Mouse (Mus musculus): ENCODE measurements around the gene Ifnlr1.
A peak's percentile ranks its signal among the peaks of the same experiment; 100 is the strongest.
"Not testable (repeated sequence)": the region's sequence is repeated elsewhere in the genome, so short reads cannot be mapped to it uniquely, and the experiment has no call there.

Ifnlr1 gene

DNA sequence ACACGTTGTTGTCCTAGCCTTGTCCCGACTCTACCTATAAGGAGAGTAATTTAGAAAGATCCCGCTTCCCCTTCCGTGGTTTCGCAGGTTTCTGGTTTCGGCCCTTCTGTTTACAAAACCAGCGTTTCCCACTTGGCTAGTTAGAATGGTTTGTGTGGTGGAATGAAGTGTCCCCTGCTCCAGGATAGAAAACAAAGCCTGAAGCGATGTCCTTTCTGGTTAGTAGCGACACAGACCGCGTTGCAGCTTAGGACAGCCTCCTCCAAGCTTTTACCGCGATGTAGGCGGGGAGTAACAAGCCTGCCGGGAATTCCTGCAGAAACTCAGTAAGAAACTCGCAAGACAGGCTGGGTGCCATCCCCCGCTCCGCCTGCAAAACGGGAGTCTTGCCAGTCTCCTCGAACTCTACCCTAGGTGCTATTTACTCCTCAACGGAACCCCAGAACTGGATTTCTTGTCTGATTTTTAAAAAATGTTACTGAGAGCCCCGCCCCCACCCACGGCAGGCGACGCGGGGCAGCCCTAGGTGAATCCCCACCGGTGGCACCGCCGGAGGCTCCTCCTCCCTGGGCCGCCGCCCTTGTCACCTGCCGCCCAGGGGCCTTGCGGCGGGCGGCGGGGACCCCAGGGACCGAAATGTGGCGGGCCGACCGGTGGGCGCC, at the start of gene Ifnlr1:
Ifnlr1 (plus strand) TSS at position 382 of the 662 bp plus-strand sequence.
- peak; percentile 70 for DNase-seq

- DNase-seq: not testable (repeated sequence)
Observed at GRCm38 (mm10) chr4:135641302-135642079, 44.6 kb upstream of the Ifnlr1 start.

GRCm38 (mm10) chr4:135645022-135645637, 41.0 kb upstream of the Ifnlr1 start:
- no peak for DNase-seq

- DNase-seq: no peak
Observed at GRCm38 (mm10) chr4:135652966-135653607, 33.0 kb upstream of the Ifnlr1 start.

- no peak for DNase-seq
Observed at GRCm38 (mm10) chr4:135653956-135654355, 32.1 kb upstream of the Ifnlr1 start.

DNA sequence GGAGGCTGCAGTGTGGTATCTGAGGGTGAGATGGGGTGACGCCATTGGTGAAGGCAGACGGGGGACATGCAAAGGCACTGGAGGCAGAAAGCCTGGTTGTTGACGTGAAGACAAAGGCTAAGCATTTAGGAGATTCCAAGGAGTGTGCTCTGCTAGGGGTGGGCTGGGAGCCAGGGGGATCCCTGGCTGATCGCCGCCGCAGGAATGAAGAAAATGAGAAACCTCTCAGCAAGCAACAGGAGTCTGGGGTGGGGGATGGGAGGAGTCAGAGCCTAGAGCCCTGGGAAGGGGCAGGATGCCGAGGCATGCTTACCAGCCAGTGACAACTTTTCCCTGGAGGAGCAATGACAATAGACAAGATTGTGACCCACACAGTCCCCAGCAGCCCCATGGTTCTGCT, 30.6 kb upstream of the Ifnlr1 start:
- no peak for DNase-seq

- DNase-seq: no peak
Observed at GRCm38 (mm10) chr4:135656094-135656589, 29.9 kb upstream of the Ifnlr1 start.

DNA sequence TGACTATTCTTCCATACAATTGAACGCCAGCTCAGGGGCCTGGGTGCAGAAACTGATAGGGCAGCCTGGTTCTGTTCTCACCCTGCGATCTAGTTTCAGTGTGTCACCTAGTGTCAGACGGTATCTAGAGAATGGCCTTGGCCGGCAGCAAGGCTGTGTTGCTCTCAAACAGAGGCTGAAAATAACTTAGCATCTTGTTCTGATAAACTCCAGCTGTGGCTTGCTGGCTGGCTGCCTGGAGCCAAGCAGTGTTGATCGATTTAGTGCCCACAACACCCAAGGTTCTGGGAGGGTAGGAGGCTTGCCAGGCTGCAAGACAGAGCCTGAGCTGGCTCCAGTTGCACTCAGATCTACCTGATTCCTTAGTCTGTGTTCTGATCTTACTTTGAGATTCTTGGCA, 27.6 kb upstream of the Ifnlr1 start:
- no peak for DNase-seq

GRCm38 (mm10) chr4:135658899-135659298, 27.2 kb upstream of the Ifnlr1 start:
- no peak for DNase-seq

DNA sequence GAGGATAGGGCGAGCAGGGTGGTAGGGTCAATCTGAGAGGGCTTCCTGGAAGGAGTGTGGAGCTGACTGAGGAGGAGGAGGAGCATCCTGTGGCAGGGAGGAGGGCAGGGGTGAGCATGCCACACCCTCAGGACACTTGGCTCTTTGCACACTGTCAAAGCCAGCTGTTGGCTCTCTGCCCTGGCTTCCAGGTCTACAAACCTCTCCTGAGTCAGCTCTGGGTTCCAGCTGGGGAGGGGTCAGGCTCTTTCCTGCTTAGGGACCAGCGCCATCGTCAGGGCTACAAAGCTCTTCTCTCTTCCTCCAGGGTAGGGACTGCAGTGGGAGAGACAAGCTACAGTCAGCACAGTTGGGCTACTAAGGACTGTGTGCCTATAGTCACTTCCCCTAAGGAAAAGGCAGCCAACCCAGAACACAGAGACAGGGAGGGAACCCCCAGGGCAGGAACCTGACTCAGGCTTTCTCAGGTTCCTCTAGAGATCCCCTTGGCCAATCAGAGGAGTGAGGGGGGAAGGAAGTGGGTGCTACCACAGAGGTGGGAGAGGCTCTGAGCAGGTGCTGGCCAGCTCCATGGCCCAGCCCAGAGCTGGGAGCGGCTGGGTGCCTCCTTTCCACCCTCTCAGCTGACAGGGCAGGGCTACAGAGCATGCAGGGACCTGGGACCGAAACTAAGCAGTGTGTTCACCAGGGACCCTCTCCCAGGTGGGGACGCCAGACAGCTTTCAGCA, 24.8 kb upstream of the Ifnlr1 start:
- no peak for DNase-seq

DNA sequence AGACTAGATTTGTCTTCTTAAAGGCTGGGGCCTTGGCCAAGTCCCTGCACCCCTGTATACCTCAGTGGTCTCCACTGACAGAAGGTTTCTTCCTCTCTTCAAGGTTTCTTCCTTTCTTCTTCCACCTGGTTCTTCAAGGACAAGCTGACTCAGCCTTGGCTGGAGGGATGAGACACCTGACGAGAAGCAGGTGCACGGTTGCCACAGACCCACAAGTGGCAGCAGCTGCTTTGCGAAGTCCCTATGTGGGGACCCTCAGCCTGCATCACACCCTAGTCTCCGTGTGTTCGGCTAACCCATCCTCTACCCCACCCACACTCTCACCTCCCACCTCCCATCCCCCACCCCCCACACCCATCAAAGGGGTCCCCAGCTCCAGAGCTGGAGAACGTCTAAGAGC, 24.1 kb upstream of the Ifnlr1 start:
- DNase-seq: no peak

- no peak for DNase-seq
Observed at GRCm38 (mm10) chr4:135664656-135665055, 21.4 kb upstream of the Ifnlr1 start.

- DNase-seq: no peak
Observed at GRCm38 (mm10) chr4:135666192-135666975, 19.7 kb upstream of the Ifnlr1 start.

GRCm38 (mm10) chr4:135667266-135667844, 18.7 kb upstream of the Ifnlr1 start:
- peak; percentile 19 for DNase-seq

DNA sequence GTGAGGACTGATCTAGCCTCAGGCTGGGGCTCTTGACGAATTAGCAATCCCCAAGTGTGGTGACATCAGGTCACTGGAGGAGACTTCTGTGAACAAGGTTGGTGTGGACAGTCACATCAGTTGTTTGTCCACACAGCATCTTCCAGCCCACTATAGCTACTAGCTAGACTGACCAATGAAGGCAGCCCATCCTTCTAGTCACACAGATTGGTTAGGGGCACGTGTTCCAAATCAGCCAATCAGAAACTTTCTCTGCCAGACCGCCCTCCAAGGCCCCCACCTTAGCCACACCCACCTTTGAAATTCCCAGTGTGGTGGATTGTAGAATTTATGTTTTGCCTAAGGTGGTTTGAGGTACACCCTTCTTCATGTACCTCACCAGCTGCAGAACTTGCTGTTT, 12.6 kb upstream of the Ifnlr1 start:
- DNase-seq: no peak

DNA sequence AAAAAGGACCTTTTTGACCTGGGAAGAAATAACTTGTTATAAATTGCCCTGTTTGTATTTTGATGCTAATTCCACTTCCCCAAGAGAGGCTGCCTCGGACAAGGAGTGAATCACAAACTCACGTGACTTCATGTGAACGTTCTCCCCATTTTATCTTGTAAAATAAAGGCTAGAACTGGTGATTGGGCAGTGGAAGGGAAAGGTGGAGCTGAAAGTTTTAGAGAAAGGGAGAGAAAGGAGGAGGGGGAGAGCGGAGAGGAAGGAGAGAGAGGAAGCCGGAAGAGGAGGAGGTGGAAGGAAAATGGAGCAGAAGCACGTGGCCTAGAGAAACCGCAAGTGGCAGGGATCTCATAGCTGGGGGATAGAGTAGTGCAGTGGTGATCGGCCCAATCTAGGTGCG, 11.1 kb upstream of the Ifnlr1 start:
- no peak for DNase-seq

DNA sequence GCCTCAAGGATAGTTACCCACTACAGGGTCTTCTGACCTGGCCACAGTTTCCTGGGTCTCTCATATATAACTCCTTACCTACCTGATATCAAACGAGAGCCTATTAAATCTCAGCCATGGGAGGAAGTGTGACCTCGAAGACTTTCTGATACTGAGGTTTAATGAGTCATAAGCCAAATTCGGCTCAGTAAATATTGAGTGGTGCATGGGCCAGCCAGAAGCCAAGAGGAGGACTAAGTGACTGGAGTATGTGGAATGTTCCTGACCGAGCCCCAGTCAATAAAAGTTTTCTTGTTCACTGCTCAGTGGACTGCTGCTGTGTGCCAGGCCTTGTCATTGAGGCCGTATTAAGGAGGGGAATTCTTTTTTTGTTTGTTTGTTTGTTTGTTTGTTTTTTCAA, 9.6 kb upstream of the Ifnlr1 start:
- no peak for DNase-seq

GRCm38 (mm10) chr4:135679316-135679715, 6.8 kb upstream of the Ifnlr1 start:
- DNase-seq: no peak

GRCm38 (mm10) chr4:135681789-135682188, 4.3 kb upstream of the Ifnlr1 start:
- DNase-seq: no peak

GRCm38 (mm10) chr4:135683553-135683952, 2.5 kb upstream of the Ifnlr1 start:
- DNase-seq: peak; percentile 9

DNA sequence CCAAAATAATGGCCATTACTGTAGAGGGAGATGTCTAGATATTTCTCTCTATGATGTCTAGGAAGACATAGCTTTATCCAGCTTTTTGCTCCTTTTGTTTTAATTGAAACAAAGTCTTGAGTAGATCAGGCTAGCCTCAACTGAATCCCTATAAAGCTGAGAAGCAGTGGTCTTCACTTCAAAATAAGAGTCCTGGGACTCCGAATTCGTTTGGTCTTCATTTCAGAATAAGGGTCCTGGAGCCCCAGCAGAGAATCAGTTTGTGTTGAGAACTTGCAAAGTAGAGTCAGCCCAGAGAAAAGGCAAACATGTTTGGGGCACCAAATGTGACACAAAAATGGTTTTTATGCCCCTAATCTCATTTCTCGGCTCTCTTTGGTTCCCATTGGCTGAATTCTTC, 1.4 kb upstream of the Ifnlr1 start:
- DNase-seq: no peak
